Mouse (Mus musculus): ENCODE measurements around the gene Gm3558. TPM values are rescaled to one million over a fixed set of nuclear protein-coding genes. Genes with fewer than 3 reads are reported as not detected.
A peak's percentile ranks its signal among the peaks of the same experiment; 100 is the strongest.
"Not testable (repeated sequence)": the region's sequence is repeated elsewhere in the genome, so short reads cannot be mapped to it uniquely, and the experiment has no call there.

Gene Gm3558
- total RNA-seq (2014; rRNA removed) (2.9 and 4.1 TPM in 2 replicates), polyA plus RNA-seq (2015; fragmentation: Nextera tagmentation; extraction: Ambion mirVana) (6.1 and 7.5 TPM in 2 replicates)

GRCm38 (mm10) chr14:7568382-7568781, at the start of gene Gm3558:
TSS of gene Gm3558 (minus strand) at chr14:7568566.
- not testable (repeated sequence) for H3K27ac ChIP-seq (ENCODE audit: low read depth, low read length); H3K27me3 ChIP-seq (ENCODE audit: insufficient read depth, low read length); H3K9ac ChIP-seq (replicated peaks; ENCODE audit: low read length, poor library complexity, severe bottlenecking); H3K4me1 ChIP-seq (ENCODE audit: insufficient read depth, low read length); DNase-seq (ENCODE audit: low spot score); H3K36me3 ChIP-seq (ENCODE audit: insufficient read depth, low read length); ATAC-seq (ENCODE audit: low FRiP score); H3K9me3 ChIP-seq (ENCODE audit: low read length)
- WGBS = 0% methylated on average over 1 of the region's 34 CpGs
- peak within 1 kb of the TSS; percentile 40 for H3K4me3 ChIP-seq (ENCODE audit: low read depth, low read length)
- H3K4me2 ChIP-seq (ENCODE audit: low read depth, low read length, poor library complexity, severe bottlenecking) = peak within 1 kb of the TSS; percentile 39

GRCm38 (mm10) chr14:7595492-7595891, 27.1 kb upstream of the Gm3558 start, which contains the start of gene Gm10338:
TSS of gene Gm10338 (minus strand) at chr14:7595592.
- H3K36me3 ChIP-seq (ENCODE audit: insufficient read depth, low read length); H3K27me3 ChIP-seq (ENCODE audit: insufficient read depth, low read length); H3K9ac ChIP-seq (replicated peaks; ENCODE audit: low read length, poor library complexity, severe bottlenecking); H3K9me3 ChIP-seq (ENCODE audit: low read length); DNase-seq (ENCODE audit: low spot score); H3K4me2 ChIP-seq (ENCODE audit: low read depth, low read length, poor library complexity, severe bottlenecking); ATAC-seq (ENCODE audit: low FRiP score); H3K4me3 ChIP-seq (ENCODE audit: low read depth, low read length); H3K4me1 ChIP-seq (ENCODE audit: insufficient read depth, low read length); H3K27ac ChIP-seq (ENCODE audit: low read depth, low read length): not testable (repeated sequence)
- no CpG with 5 or more reads among the region's 2 CpGs for WGBS

- not testable (repeated sequence) for ATAC-seq (ENCODE audit: low FRiP score); H3K9ac ChIP-seq (replicated peaks; ENCODE audit: low read length, poor library complexity, severe bottlenecking); H3K4me1 ChIP-seq (ENCODE audit: insufficient read depth, low read length); H3K27me3 ChIP-seq (ENCODE audit: insufficient read depth, low read length); H3K36me3 ChIP-seq (ENCODE audit: insufficient read depth, low read length); H3K27ac ChIP-seq (ENCODE audit: low read depth, low read length); H3K9me3 ChIP-seq (ENCODE audit: low read length)
- WGBS = 0% methylated on average over 16 of the region's 27 CpGs
- H3K4me2 ChIP-seq (ENCODE audit: low read depth, low read length, poor library complexity, severe bottlenecking) = peak overlapping the region; percentile 39
- H3K4me3 ChIP-seq (ENCODE audit: low read depth, low read length) = peak overlapping the region; percentile 40
- peak; percentile 0 for DNase-seq (ENCODE audit: low spot score)
Measured at GRCm38 (mm10) chr14:7567890-7568289, 476 bp downstream of the Gm3558 start.

- H3K9me3 ChIP-seq (ENCODE audit: low read length); DNase-seq (ENCODE audit: low spot score): not testable (repeated sequence)
Measured at GRCm38 (mm10) chr14:7567266-7567665, 1.1 kb downstream of the Gm3558 start.

More at GRCm38 (mm10) chr14:7567266-7567665, 1.1 kb downstream of the Gm3558 start:
- H3K4me2 ChIP-seq (ENCODE audit: low read depth, low read length, poor library complexity, severe bottlenecking); ATAC-seq (ENCODE audit: low FRiP score); H3K4me1 ChIP-seq (ENCODE audit: insufficient read depth, low read length); H3K9ac ChIP-seq (replicated peaks; ENCODE audit: low read length, poor library complexity, severe bottlenecking); H3K27ac ChIP-seq (ENCODE audit: low read depth, low read length); H3K36me3 ChIP-seq (ENCODE audit: insufficient read depth, low read length); H3K27me3 ChIP-seq (ENCODE audit: insufficient read depth, low read length); H3K4me3 ChIP-seq (ENCODE audit: low read depth, low read length): not testable (repeated sequence)
- peak; percentile 25 for TF ChIP-seq CTCF (IDR thresholded peaks at IDR 0.05)
- WGBS = under 1% methylated on average over 6 of the region's 9 CpGs

Other genes with a start within 250 kb of the Gm3558 start
- gene Gm5797, start 236.2 kb downstream of the Gm3558 start, total RNA-seq (2014; rRNA removed) = not detected in 2 replicates
- not detected in 2 replicates for gene Gm5797, start 236.2 kb downstream of the Gm3558 start, polyA plus RNA-seq (2015; fragmentation: Nextera tagmentation; extraction: Ambion mirVana)
- not detected in 2 replicates for gene Gm8374, start 203.4 kb downstream of the Gm3558 start, total RNA-seq (2014; rRNA removed)
- gene Gm8374, start 203.4 kb downstream of the Gm3558 start, polyA plus RNA-seq (2015; fragmentation: Nextera tagmentation; extraction: Ambion mirVana) = not detected in 2 replicates
- not detected in 2 replicates for gene Gm3755, start 117.6 kb downstream of the Gm3558 start, total RNA-seq (2014; rRNA removed)
- not detected in 2 replicates for gene Gm3755, start 117.6 kb downstream of the Gm3558 start, polyA plus RNA-seq (2015; fragmentation: Nextera tagmentation; extraction: Ambion mirVana)
- gene Gm3752, start 84.8 kb downstream of the Gm3558 start, total RNA-seq (2014; rRNA removed) = 7.1 and 9.8 TPM in 2 replicates
- 22.1 and 22.2 TPM in 2 replicates for gene Gm3752, start 84.8 kb downstream of the Gm3558 start, polyA plus RNA-seq (2015; fragmentation: Nextera tagmentation; extraction: Ambion mirVana)
- not detected in 2 replicates for gene Gm10338, start 27.0 kb upstream of the Gm3558 start, total RNA-seq (2014; rRNA removed)
- gene Gm10338, start 27.0 kb upstream of the Gm3558 start, polyA plus RNA-seq (2015; fragmentation: Nextera tagmentation; extraction: Ambion mirVana) = not detected in 2 replicates
- gene Gm10128, start 75.4 kb upstream of the Gm3558 start, total RNA-seq (2014; rRNA removed) = not detected in 2 replicates
- gene Gm10128, start 75.4 kb upstream of the Gm3558 start, polyA plus RNA-seq (2015; fragmentation: Nextera tagmentation; extraction: Ambion mirVana) = not detected in 2 replicates
- gene Gm26661, start 223.0 kb upstream of the Gm3558 start, total RNA-seq (2014; rRNA removed) = not detected in 2 replicates
- 0.96 TPM in 1 of 2 replicates, not detected in the other for gene Gm26661, start 223.0 kb upstream of the Gm3558 start, polyA plus RNA-seq (2015; fragmentation: Nextera tagmentation; extraction: Ambion mirVana)
- 23.7 and 34.3 TPM in 2 replicates for gene Flnb, start 249.4 kb upstream of the Gm3558 start, total RNA-seq (2014; rRNA removed)
- 3.5 and 7.0 TPM in 2 replicates for gene Flnb, start 249.4 kb upstream of the Gm3558 start, polyA plus RNA-seq (2015; fragmentation: Nextera tagmentation; extraction: Ambion mirVana)